Mouse (Mus musculus) gastrocnemius, postnatal 14 days (tissue): ENCODE data around the gene Atf3. TPM values are rescaled to one million over a fixed set of nuclear protein-coding genes. Genes with fewer than 3 reads are reported as not detected.

Experiments used
- DNase-seq: peaks from one replicate; pipeline ENCODE4 v3.0.0; 2021; ENCODE audit warnings: mixed read lengths
- intact Hi-C: fragments of 180-260 bp; cut with DNase I; formaldehyde crosslinking; loops from one replicate; pipeline ENCODE4 v1.15.1; 2025; ENCODE audit warnings: low total_unique reads
- total RNA-seq, 2 experiments: library from RNA; stranded (reverse); gene quantifications; 2 replicates each; pipeline ENCODE4 v1.2.3; 2021

The Atf3 gene
- total RNA-seq, 2 experiments from 2014 or later, result 4.2 to 12.3 TPM

GRCm38 (mm10) chr1:191122744-191123143 is 95.1 kb downstream of the Atf3 start:
- intact Hi-C loops, result no loop called here
- DNase-seq, result no peak

Other genes with a start within 250 kb of the Atf3 start
- gene Vash2, start 238.7 kb downstream of the Atf3 start, total RNA-seq, result 1 to 10 TPM; 2.6 to 5.6 TPM
- 10 to 100 TPM in 1 of 2 experiments, 1 to 10 TPM in 1; 9.3 to 14.5 TPM for gene Flvcr1, start 191.9 kb downstream of the Atf3 start, total RNA-seq
- not detected for gene Spata45, start 181.4 kb downstream of the Atf3 start, total RNA-seq
- gene Tatdn3, start 155.1 kb downstream of the Atf3 start, total RNA-seq, result 10 to 100 TPM; 12.2 to 17.0 TPM
- 1 to 10 TPM in 1 of 2 experiments, under 1 TPM in 1; 0.66 to 1.1 TPM for gene Nsl1, start 155.0 kb downstream of the Atf3 start, total RNA-seq
- gene Batf3, start 120.2 kb downstream of the Atf3 start, total RNA-seq, result under 1 TPM in 1 of 2 experiments, not detected in 1; 0.53 TPM
- gene Fam71a, start 53.2 kb downstream of the Atf3 start, total RNA-seq, result not detected
- gene Nenf, start 100.2 kb upstream of the Atf3 start, total RNA-seq, result 10 to 100 TPM; 61.0 to 67.6 TPM
- 1 to 10 TPM; 1.8 to 2.3 TPM for gene Tmem206, start 107.9 kb upstream of the Atf3 start, total RNA-seq
- 10 to 100 TPM; 63.0 to 67.2 TPM for gene Ppp2r5a, start 185.2 kb upstream of the Atf3 start, total RNA-seq